10 mouse cellular contexts compared by ENCODE assay signal in the genomic region with DNA sequence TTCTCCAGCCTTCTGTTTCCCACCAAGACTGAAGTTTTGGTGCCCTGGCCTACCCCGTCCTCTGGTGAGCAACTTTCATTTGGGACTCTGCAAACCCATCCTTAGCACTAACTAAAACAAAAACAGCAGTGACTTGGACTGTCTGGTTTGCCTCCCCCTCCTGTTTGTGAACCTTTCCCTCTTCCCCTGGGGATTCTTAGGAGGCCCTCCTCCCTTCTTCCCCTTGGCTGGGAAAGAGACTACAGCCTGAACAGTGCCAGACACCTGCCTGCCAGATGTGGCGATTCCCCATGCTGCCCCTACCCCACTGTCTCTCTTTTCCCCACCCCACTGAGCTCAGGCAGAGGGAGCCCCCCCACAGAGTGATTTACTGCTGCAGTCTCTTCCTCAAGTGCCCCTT. TPM values are rescaled to one million over a fixed set of nuclear protein-coding genes. Genes with fewer than 3 reads are reported as not detected.
DNase-seq lines count a peak whose midpoint lies in the region; ATAC-seq and TF ChIP-seq lines count a peak whose summit lies in the region.
"Had no signal": no experiment of that assay in that cellular context is flagged by ENCODE, and none has a peak within 500 bp of the region (broad histone marks: within the 10 kb centered on the region; RNA-seq: fewer than 3 reads in every experiment).

No protein-coding gene starts in this region.

- H3K9me3 ChIP-seq in kidney, embryonic 16.5 days (ENCODE audit: low read length), result no peaks in the 10 kb centered on the region
- no peaks in the 10 kb centered on the region for H3K9me3 ChIP-seq in embryonic facial prominence, embryonic 14.5 days (ENCODE audit: control insufficient read depth, low read length)
- no peaks in the 10 kb centered on the region for H3K9me3 ChIP-seq in intestine, embryonic 16.5 days (ENCODE audit: control insufficient read depth, low read length)
- H3K9me3 ChIP-seq in neural tube, embryonic 14.5 days (ENCODE audit: control insufficient read depth, low read length), result no peaks in the 10 kb centered on the region
- H3K9me3 ChIP-seq: G1E had no signal

- no peak for ATAC-seq in kidney, embryonic 16.5 days (ENCODE audit: low FRiP score, low TSS enrichment)
- peak; percentile 10; the same call in 1 of the 2 replicates for ATAC-seq in embryonic facial prominence, embryonic 14.5 days (ENCODE audit: low read depth)
- ATAC-seq in intestine, embryonic 16.5 days, result no peak
- no peak for ATAC-seq in neural tube, embryonic 14.5 days (ENCODE audit: low read depth)

- H3K27ac ChIP-seq in kidney, embryonic 16.5 days (ENCODE audit: low read length), result peak overlapping the region; percentile 89
- H3K27ac ChIP-seq in kidney, adult 2 months (ENCODE audit: insufficient read depth, low read depth, low read length), result no peak overlapping the region
- peak overlapping the region; percentile 94 for H3K27ac ChIP-seq in embryonic facial prominence, embryonic 14.5 days (replicated peaks; ENCODE audit: low read depth, low read length)
- peak overlapping the region; percentile 56 for H3K27ac ChIP-seq in intestine, embryonic 16.5 days (ENCODE audit: low read length)
- H3K27ac ChIP-seq in neural tube, embryonic 14.5 days (ENCODE audit: low read depth, low read length), result peak overlapping the region; percentile 100

- H3K4me1 ChIP-seq in kidney, embryonic 16.5 days (ENCODE audit: insufficient read depth, low read length), result peaks cover 90% of the 10 kb centered on the region
- peaks cover 13% of the 10 kb centered on the region for H3K4me1 ChIP-seq in kidney, adult 2 months (ENCODE audit: control insufficient read depth, insufficient read depth, low read length)
- peaks cover 85% of the 10 kb centered on the region for H3K4me1 ChIP-seq in embryonic facial prominence, embryonic 14.5 days (ENCODE audit: control insufficient read depth, insufficient read depth, low read length)
- peaks cover 56% of the 10 kb centered on the region for H3K4me1 ChIP-seq in intestine, embryonic 16.5 days (ENCODE audit: control insufficient read depth, insufficient read depth, low read length)
- H3K4me1 ChIP-seq in neural tube, embryonic 14.5 days (ENCODE audit: control insufficient read depth, insufficient read depth, low read length), result peaks cover 92% of the 10 kb centered on the region

- peak overlapping the region; percentile 42; the same call in 1 of the 2 replicates for H3K4me2 ChIP-seq in kidney, embryonic 16.5 days (replicated peaks; ENCODE audit: low read depth, low read length)
- H3K4me2 ChIP-seq in embryonic facial prominence, embryonic 14.5 days (ENCODE audit: low read depth, low read length), result peak overlapping the region; percentile 42
- no peak overlapping the region for H3K4me2 ChIP-seq in intestine, embryonic 16.5 days (ENCODE audit: low read depth, low read length)
- peak overlapping the region; percentile 7 for H3K4me2 ChIP-seq in neural tube, embryonic 14.5 days (ENCODE audit: low read depth, low read length)

- H3K9ac ChIP-seq in kidney, embryonic 16.5 days (replicated peaks; ENCODE audit: low read length), result peak overlapping the region; percentile 33; the same call in 1 of the 2 replicates
- H3K9ac ChIP-seq in embryonic facial prominence, embryonic 14.5 days (ENCODE audit: low read depth, low read length), result peak overlapping the region; percentile 51
- H3K9ac ChIP-seq in intestine, embryonic 16.5 days (ENCODE audit: low read depth, low read length), result no peak overlapping the region
- H3K9ac ChIP-seq in neural tube, embryonic 14.5 days (replicated peaks; ENCODE audit: low read depth, low read length), result no peak overlapping the region

- WGBS in kidney, embryonic 16.5 days, result 21% methylated on average over 2 of the region's 2 CpGs
- 68% methylated on average over 2 of the region's 2 CpGs for WGBS in kidney, adult 2 months
- 16% methylated on average over 2 of the region's 2 CpGs for WGBS in embryonic facial prominence, embryonic 14.5 days
- 32% methylated on average over 2 of the region's 2 CpGs for WGBS in intestine, embryonic 16.5 days
- WGBS in neural tube, embryonic 14.5 days, result 4% methylated on average over 2 of the region's 2 CpGs

- intact Hi-C loops in left cerebral cortex, postnatal 25 days (cut with DNase I), result no loop called here

- no peak for TF ChIP-seq POLR2A in kidney, adult 2 months (IDR thresholded peaks at IDR 0.05; ENCODE audit: low read depth, low read length)

- H3K4me3 ChIP-seq in kidney, embryonic 16.5 days (ENCODE audit: low read length), result no peak overlapping the region
- H3K4me3 ChIP-seq in kidney, adult 2 months (ENCODE audit: insufficient read depth, low read depth, low read length), result no peak overlapping the region
- no peak overlapping the region for H3K4me3 ChIP-seq in embryonic facial prominence, embryonic 14.5 days (ENCODE audit: low read depth, low read length)
- no peak overlapping the region for H3K4me3 ChIP-seq in intestine, embryonic 16.5 days (ENCODE audit: low read length)
- H3K4me3 ChIP-seq in neural tube, embryonic 14.5 days (ENCODE audit: low read depth, low read length), result no peak overlapping the region

- no peaks in the 10 kb centered on the region for H3K27me3 ChIP-seq in kidney, embryonic 16.5 days (ENCODE audit: insufficient read depth, low read length)
- no peaks in the 10 kb centered on the region for H3K27me3 ChIP-seq in kidney, adult 2 months (replicated peaks; ENCODE audit: control insufficient read depth, insufficient read depth, low read length)
- no peaks in the 10 kb centered on the region for H3K27me3 ChIP-seq in embryonic facial prominence, embryonic 14.5 days (replicated peaks; ENCODE audit: control insufficient read depth, insufficient read depth, low read length)
- no peaks in the 10 kb centered on the region for H3K27me3 ChIP-seq in intestine, embryonic 16.5 days (replicated peaks; ENCODE audit: control insufficient read depth, insufficient read depth, low read length)
- no peaks in the 10 kb centered on the region for H3K27me3 ChIP-seq in neural tube, embryonic 14.5 days (ENCODE audit: control insufficient read depth, insufficient read depth, low read length)

- no peak for DNase-seq in kidney, adult 2 months
- peak; percentile 94 for DNase-seq in embryonic facial prominence, embryonic 14.5 days (ENCODE audit: low spot score)
- no peak for DNase-seq in left cerebral cortex, postnatal 25 days (ENCODE audit: low spot score in 2 of 2)
- no peak for DNase-seq in gastrocnemius, postnatal 25 days
- no peak for DNase-seq in cerebellum, postnatal 25 days
- DNase-seq: cerebellum, adult 11-12 months had no signal

- peaks cover 6% of the 10 kb centered on the region; the same call in 1 of the 2 replicates for H3K36me3 ChIP-seq in kidney, embryonic 16.5 days (ENCODE audit: insufficient read depth, low read length)
- H3K36me3 ChIP-seq in kidney, adult 2 months (ENCODE audit: control insufficient read depth, insufficient read depth, low read length), result no peaks in the 10 kb centered on the region
- peaks cover 34% of the 10 kb centered on the region for H3K36me3 ChIP-seq in embryonic facial prominence, embryonic 14.5 days (ENCODE audit: control insufficient read depth, insufficient read depth, low read length)
- peaks cover 5% of the 10 kb centered on the region; the same call in 1 of the 2 replicates for H3K36me3 ChIP-seq in intestine, embryonic 16.5 days (ENCODE audit: control insufficient read depth, insufficient read depth, low read length)
- H3K36me3 ChIP-seq in neural tube, embryonic 14.5 days (ENCODE audit: control insufficient read depth, insufficient read depth, low read length), result no peaks in the 10 kb centered on the region

- TF ChIP-seq CTCF in kidney, adult 2 months (conservative IDR thresholded peaks at IDR 0.05; ENCODE audit: insufficient read depth, insufficient read length, low read depth, low read length), result no peak

RNA-seq across cellular contexts. Expression of a gene that starts 9.4 kb away (rescaled TPM):
- 0.30 and 0.67 TPM in 2 replicates for polyA plus RNA-seq in kidney, embryonic 16.5 days (2015; fragmentation: Nextera tagmentation; extraction: Ambion mirVana)
- 0.13 TPM in 1 of 2 replicates, not detected in the other for polyA plus RNA-seq in kidney, adult 2 months (2012; rRNA removed)
- 0.13 and 0.47 TPM in 2 replicates for polyA plus RNA-seq in embryonic facial prominence, embryonic 14.5 days (2014; fragmentation: Nextera tagmentation; extraction: Ambion mirVana)
- polyA plus RNA-seq in intestine, embryonic 16.5 days (2015; fragmentation: Nextera tagmentation; extraction: Ambion mirVana), result 0.09 and 0.20 TPM in 2 replicates
- polyA plus RNA-seq in neural tube, embryonic 14.5 days (2014; fragmentation: Nextera tagmentation; extraction: Ambion mirVana), result 0.35 and 0.40 TPM in 2 replicates
- total RNA-seq in left cerebral cortex, postnatal 25 days (2021), result under 1 TPM; 0.69 to 0.94 TPM
- not detected for total RNA-seq in gastrocnemius, postnatal 25 days (2021)
- total RNA-seq: G1E had no signal
- polyA plus RNA-seq: G1E had no signal

RNA-seq across cellular contexts. Expression of a gene that starts 28.5 kb away (rescaled TPM):
- 324 and 333 TPM in 2 replicates for polyA plus RNA-seq in kidney, embryonic 16.5 days (2015; fragmentation: Nextera tagmentation; extraction: Ambion mirVana)
- 138 TPM in 2 replicates for polyA plus RNA-seq in kidney, adult 2 months (2012; rRNA removed)
- polyA plus RNA-seq in embryonic facial prominence, embryonic 14.5 days (2014; fragmentation: Nextera tagmentation; extraction: Ambion mirVana), result 274 and 289 TPM in 2 replicates
- 297 and 298 TPM in 2 replicates for polyA plus RNA-seq in intestine, embryonic 16.5 days (2015; fragmentation: Nextera tagmentation; extraction: Ambion mirVana)
- 195 and 216 TPM in 2 replicates for polyA plus RNA-seq in neural tube, embryonic 14.5 days (2014; fragmentation: Nextera tagmentation; extraction: Ambion mirVana)
- 100 to 1,000 TPM; 101 to 102 TPM for total RNA-seq in left cerebral cortex, postnatal 25 days (2021)
- 10 to 100 TPM; 31.4 to 32.3 TPM for total RNA-seq in gastrocnemius, postnatal 25 days (2021)

RNA-seq across cellular contexts. Expression of a gene that starts 38.8 kb away (rescaled TPM):
- 12.4 and 14.4 TPM in 2 replicates for polyA plus RNA-seq in kidney, embryonic 16.5 days (2015; fragmentation: Nextera tagmentation; extraction: Ambion mirVana)
- 5.2 and 6.1 TPM in 2 replicates for polyA plus RNA-seq in kidney, adult 2 months (2012; rRNA removed)
- polyA plus RNA-seq in embryonic facial prominence, embryonic 14.5 days (2014; fragmentation: Nextera tagmentation; extraction: Ambion mirVana), result 18.4 and 19.0 TPM in 2 replicates
- polyA plus RNA-seq in intestine, embryonic 16.5 days (2015; fragmentation: Nextera tagmentation; extraction: Ambion mirVana), result 3.6 and 4.1 TPM in 2 replicates
- polyA plus RNA-seq in neural tube, embryonic 14.5 days (2014; fragmentation: Nextera tagmentation; extraction: Ambion mirVana), result 19.2 and 20.7 TPM in 2 replicates
- 10 to 100 TPM; 62.4 to 64.8 TPM for total RNA-seq in left cerebral cortex, postnatal 25 days (2021)
- total RNA-seq in gastrocnemius, postnatal 25 days (2021), result 10 to 100 TPM; 17.0 to 77.5 TPM

RNA-seq across cellular contexts. Expression of a gene that starts 42.8 kb away (rescaled TPM):
- 3.8 and 4.2 TPM in 2 replicates for polyA plus RNA-seq in kidney, embryonic 16.5 days (2015; fragmentation: Nextera tagmentation; extraction: Ambion mirVana)
- polyA plus RNA-seq in kidney, adult 2 months (2012; rRNA removed), result 0.58 and 1.0 TPM in 2 replicates
- 2.1 and 2.5 TPM in 2 replicates for polyA plus RNA-seq in embryonic facial prominence, embryonic 14.5 days (2014; fragmentation: Nextera tagmentation; extraction: Ambion mirVana)
- polyA plus RNA-seq in intestine, embryonic 16.5 days (2015; fragmentation: Nextera tagmentation; extraction: Ambion mirVana), result 3.4 and 5.2 TPM in 2 replicates
- polyA plus RNA-seq in neural tube, embryonic 14.5 days (2014; fragmentation: Nextera tagmentation; extraction: Ambion mirVana), result 1.9 and 2.0 TPM in 2 replicates
- total RNA-seq in left cerebral cortex, postnatal 25 days (2021), result not detected
- total RNA-seq in gastrocnemius, postnatal 25 days (2021), result not detected

Comparison
In these comparisons a context has a peak if more than half of its experiments do, and no peak if none do; other contexts are left out.
1. H3K9ac ChIP-seq: peak in kidney, embryonic 16.5 days (single experiment) and embryonic facial prominence, embryonic 14.5 days (single experiment); none in intestine, embryonic 16.5 days (single experiment) and neural tube, embryonic 14.5 days (single experiment).